Mouse (Mus musculus) spleen, adult 2 months (tissue): ENCODE measurements around the gene Ppp1r14a.

Source experiments
- CTCF ChIP-seq: fragments of 200-500 bp; IDR thresholded peaks from 2 replicates; pipeline ENCODE4 v1.5.1; 2011; ENCODE audit warnings: mild to moderate bottlenecking, inconsistent platforms; ENCODE audit not compliant: insufficient read depth, insufficient read length, insufficient replicate concordance; ENCODE audit errors: extremely low read depth
- POLR2A ChIP-seq: fragments of 200-500 bp; IDR thresholded peaks from 2 replicates; pipeline ENCODE4 v1.6.1; 2011; ENCODE audit warnings: low read depth, low read length, inconsistent platforms

- TF ChIP-seq CTCF: no peak
- no peak for TF ChIP-seq POLR2A
Observed at GRCm38 (mm10) chr7:29319337-29320307, 30.5 kb downstream of the Ppp1r14a start.
